Mouse (Mus musculus) ES-Bruce4 (cell line): ENCODE data around the gene Apol8.

ENCODE experiments used
- CTCF ChIP-seq: IDR thresholded peaks from one replicate; pipeline ENCODE4 v1.8.1; 2011; ENCODE audit warnings: low read depth, low read length
- EP300 ChIP-seq: IDR thresholded peaks from 2 replicates; pipeline ENCODE4 v1.6.1; 2011; ENCODE audit warnings: low read depth, low read length; ENCODE audit not compliant: insufficient read depth
- POLR2A ChIP-seq: IDR thresholded peaks from one replicate; pipeline ENCODE4 v1.8.1; 2011; ENCODE audit warnings: low read length; ENCODE audit not compliant: insufficient read depth

DNA sequence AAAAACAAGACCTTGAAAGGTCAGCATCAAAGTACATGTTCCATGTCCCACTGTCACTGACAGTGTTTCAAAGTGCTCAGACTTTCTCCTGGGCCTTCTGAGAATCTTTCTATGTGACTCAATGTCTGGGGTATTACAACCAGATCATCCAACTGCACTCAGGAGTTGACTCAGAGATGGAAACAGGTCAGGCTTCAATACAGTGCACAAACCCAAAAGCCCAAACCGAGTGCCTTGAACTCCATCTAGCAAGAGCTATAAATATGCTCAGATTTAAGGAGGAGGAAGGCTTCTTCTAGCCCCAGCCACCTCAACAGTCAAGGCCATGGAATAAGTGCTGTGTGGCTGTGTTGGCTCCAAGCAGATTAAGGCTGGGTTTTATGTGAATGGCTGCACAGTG, 29.0 kb upstream of the Apol8 start:
- TF ChIP-seq EP300 (no peak), CTCF (no peak), POLR2A (no peak)
